Mouse (Mus musculus): ENCODE measurements around the gene D17H6S53E. TPM values are rescaled to one million over a fixed set of nuclear protein-coding genes. Genes with fewer than 3 reads are reported as not detected.

The D17H6S53E gene
- polyA plus RNA-seq, 1 experiment from 2014 or later = 4.4 TPM

GRCm38 (mm10) chr17:35133517-35133916 lies 7.3 kb downstream of the D17H6S53E start:
- 90% methylated on average over 7 of the region's 7 CpGs for WGBS (ENCODE audit: insufficient replicate concordance)
- no peak overlapping the region for H3K9ac ChIP-seq (replicated peaks)
- TF ChIP-seq EP300 (IDR thresholded peaks at IDR 0.05; ENCODE audit: low read depth) (no peak), CTCF (IDR thresholded peaks at IDR 0.05; ENCODE audit: low read depth) (no peak)
- H3K4me1 ChIP-seq (ENCODE audit: insufficient read depth) = peaks cover 14% of the 10 kb centered on the region
- DNase-seq = no peak
- no peak overlapping the region for H3K27ac ChIP-seq (ENCODE audit: low read depth)
- H3K36me3 ChIP-seq (replicated peaks; ENCODE audit: insufficient read depth, low read length) = peaks cover 16% of the 10 kb centered on the region
- H3K4me2 ChIP-seq (ENCODE audit: low read depth, low read length) = 0 out of 2 replicates have a peak overlapping the region, but pooled peaks have one; percentile 82
- ATAC-seq = no peak
- H3K27me3 ChIP-seq (ENCODE audit: insufficient read depth, low read length) = no peaks in the 10 kb centered on the region
- H3K4me3 ChIP-seq (ENCODE audit: low read depth, low read length) = no peak overlapping the region
- H3K9me3 ChIP-seq (ENCODE audit: low read length) = no peaks in the 10 kb centered on the region

GRCm38 (mm10) chr17:35134801-35135590 lies 8.8 kb downstream of the D17H6S53E start, which contains the start of gene Bag6:
Gene Bag6, plus strand, starts transcription at chr17:35135178.
- peak within 1 kb of the TSS; percentile 66 for H3K4me3 ChIP-seq (ENCODE audit: low read depth, low read length)
- peak within 1 kb of the TSS; percentile 78 for H3K9ac ChIP-seq (replicated peaks)
- no peaks in the 10 kb centered on the region for H3K27me3 ChIP-seq (ENCODE audit: insufficient read depth, low read length)
- DNase-seq (peak; percentile 95), ATAC-seq (peak; percentile 89)
- under 1% methylated on average over 66 of the region's 66 CpGs for WGBS (ENCODE audit: insufficient replicate concordance)
- TF ChIP-seq CTCF (IDR thresholded peaks at IDR 0.05; ENCODE audit: low read depth) (no peak; the same call in 1 of the 2 replicates), EP300 (IDR thresholded peaks at IDR 0.05; ENCODE audit: low read depth) (peak; percentile 84)
- H3K36me3 ChIP-seq (replicated peaks; ENCODE audit: insufficient read depth, low read length) = peaks cover 28% of the 10 kb centered on the region
- H3K27ac ChIP-seq (ENCODE audit: low read depth) = peak within 1 kb of the TSS; percentile 93
- H3K9me3 ChIP-seq (ENCODE audit: low read length) = no peaks in the 10 kb centered on the region
- peak within 1 kb of the TSS; percentile 82 for H3K4me2 ChIP-seq (ENCODE audit: low read depth, low read length)
- peaks cover 10% of the 10 kb centered on the region for H3K4me1 ChIP-seq (ENCODE audit: insufficient read depth)

- WGBS (ENCODE audit: insufficient replicate concordance) = under 1% methylated on average over 42 of the region's 43 CpGs
- DNase-seq (no peak), ATAC-seq (peak; percentile 62)
- peak overlapping the region; percentile 78 for H3K9ac ChIP-seq (replicated peaks)
- no peaks in the 10 kb centered on the region for H3K27me3 ChIP-seq (ENCODE audit: insufficient read depth, low read length)
- H3K36me3 ChIP-seq (replicated peaks; ENCODE audit: insufficient read depth, low read length) = peaks cover 29% of the 10 kb centered on the region
- H3K4me3 ChIP-seq (ENCODE audit: low read depth, low read length) = peak overlapping the region; percentile 66
- H3K4me2 ChIP-seq (ENCODE audit: low read depth, low read length) = peak overlapping the region; percentile 82
- H3K27ac ChIP-seq (ENCODE audit: low read depth) = peak overlapping the region; percentile 93
- H3K4me1 ChIP-seq (ENCODE audit: insufficient read depth) = peaks cover 9% of the 10 kb centered on the region
- TF ChIP-seq EP300 (IDR thresholded peaks at IDR 0.05; ENCODE audit: low read depth) (no peak), CTCF (IDR thresholded peaks at IDR 0.05; ENCODE audit: low read depth) (no peak)
- no peaks in the 10 kb centered on the region for H3K9me3 ChIP-seq (ENCODE audit: low read length)
These were observed 9.6 kb downstream of the D17H6S53E start for GRCm38 (mm10) chr17:35135591-35136320.

- no peak for ATAC-seq
- H3K27ac ChIP-seq (ENCODE audit: low read depth) = no peak overlapping the region
- DNase-seq = no peak
- H3K9ac ChIP-seq (replicated peaks) = no peak overlapping the region
- H3K9me3 ChIP-seq (ENCODE audit: low read length) = no peaks in the 10 kb centered on the region
- peaks cover 9% of the 10 kb centered on the region for H3K4me1 ChIP-seq (ENCODE audit: insufficient read depth)
- no peaks in the 10 kb centered on the region for H3K27me3 ChIP-seq (ENCODE audit: insufficient read depth, low read length)
- TF ChIP-seq EP300 (IDR thresholded peaks at IDR 0.05; ENCODE audit: low read depth) (no peak), CTCF (IDR thresholded peaks at IDR 0.05; ENCODE audit: low read depth) (no peak)
- WGBS (ENCODE audit: insufficient replicate concordance) = 84% methylated on average over 3 of the region's 3 CpGs
- H3K36me3 ChIP-seq (replicated peaks; ENCODE audit: insufficient read depth, low read length) = peaks cover 64% of the 10 kb centered on the region
- H3K4me3 ChIP-seq (ENCODE audit: low read depth, low read length) = no peak overlapping the region
- no peak overlapping the region for H3K4me2 ChIP-seq (ENCODE audit: low read depth, low read length)
These were observed 13.1 kb downstream of the D17H6S53E start for GRCm38 (mm10) chr17:35139269-35139668.

- ATAC-seq = no peak
- no peak for DNase-seq
- Histone ChIP-seq H3K9me3 (ENCODE audit: low read length) (no peaks in the 10 kb centered on the region), H3K27me3 (ENCODE audit: insufficient read depth, low read length) (no peaks in the 10 kb centered on the region), H3K4me1 (ENCODE audit: insufficient read depth) (peaks cover 9% of the 10 kb centered on the region), H3K4me2 (ENCODE audit: low read depth, low read length) (no peak overlapping the region), H3K4me3 (ENCODE audit: low read depth, low read length) (no peak overlapping the region), H3K27ac (ENCODE audit: low read depth) (no peak overlapping the region), H3K36me3 (replicated peaks; ENCODE audit: insufficient read depth, low read length) (peaks cover 77% of the 10 kb centered on the region), H3K9ac (replicated peaks) (no peak overlapping the region)
- TF ChIP-seq CTCF (IDR thresholded peaks at IDR 0.05; ENCODE audit: low read depth) (no peak), EP300 (IDR thresholded peaks at IDR 0.05; ENCODE audit: low read depth) (no peak)
- WGBS (ENCODE audit: insufficient replicate concordance) = 74% methylated on average over 16 of the region's 16 CpGs
These were observed 14.4 kb downstream of the D17H6S53E start for GRCm38 (mm10) chr17:35140490-35140996.

- 72% methylated on average over 6 of the region's 6 CpGs for WGBS (ENCODE audit: insufficient replicate concordance)
- Histone ChIP-seq H3K9me3 (ENCODE audit: low read length) (no peaks in the 10 kb centered on the region), H3K27me3 (ENCODE audit: insufficient read depth, low read length) (no peaks in the 10 kb centered on the region), H3K27ac (ENCODE audit: low read depth) (no peak overlapping the region), H3K4me1 (ENCODE audit: insufficient read depth) (peaks cover 4% of the 10 kb centered on the region), H3K9ac (replicated peaks) (no peak overlapping the region), H3K36me3 (replicated peaks; ENCODE audit: insufficient read depth, low read length) (peaks cover 91% of the 10 kb centered on the region), H3K4me3 (ENCODE audit: low read depth, low read length) (no peak overlapping the region), H3K4me2 (ENCODE audit: low read depth, low read length) (no peak overlapping the region)
- DNase-seq (no peak), ATAC-seq (no peak)
- no peak for TF ChIP-seq CTCF (IDR thresholded peaks at IDR 0.05; ENCODE audit: low read depth)
- no peak for TF ChIP-seq EP300 (IDR thresholded peaks at IDR 0.05; ENCODE audit: low read depth)
These were observed 15.8 kb downstream of the D17H6S53E start for GRCm38 (mm10) chr17:35141971-35142370.

Data from liver, postnatal 0 days (tissue).